Mouse (Mus musculus): Measurements from ENCODE around the gene Spock1.

The Spock1 gene

DNA sequence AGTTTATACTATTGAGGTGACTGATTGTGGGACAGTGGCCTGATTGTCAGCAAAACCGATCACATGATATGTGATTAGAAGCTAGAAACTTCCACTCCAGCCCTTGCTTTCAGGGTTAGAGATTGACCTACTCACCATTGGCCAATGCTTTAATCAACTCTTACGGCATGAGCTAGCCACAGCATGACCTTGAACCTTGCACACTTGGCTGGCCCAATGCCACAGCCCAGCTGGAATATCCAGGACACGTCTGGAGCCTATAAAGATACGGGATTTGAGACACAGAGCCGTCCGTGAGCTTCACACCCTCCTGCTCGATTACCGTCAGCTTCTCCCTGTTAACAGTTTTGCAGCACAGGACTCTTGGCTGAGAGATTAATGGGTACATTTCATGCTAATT lies 251.5 kb downstream of the Spock1 start:
- no peak for DNase-seq (ENCODE audit: low spot score in 2 of 2)

GRCm38 (mm10) chr13:57654362-57654761 lies 253.8 kb downstream of the Spock1 start:
- no peak for DNase-seq (ENCODE audit: low spot score in 2 of 2)

- DNase-seq (ENCODE audit: low spot score in 2 of 2): no peak
Measured at GRCm38 (mm10) chr13:57651236-57651635, 256.9 kb downstream of the Spock1 start.

DNA sequence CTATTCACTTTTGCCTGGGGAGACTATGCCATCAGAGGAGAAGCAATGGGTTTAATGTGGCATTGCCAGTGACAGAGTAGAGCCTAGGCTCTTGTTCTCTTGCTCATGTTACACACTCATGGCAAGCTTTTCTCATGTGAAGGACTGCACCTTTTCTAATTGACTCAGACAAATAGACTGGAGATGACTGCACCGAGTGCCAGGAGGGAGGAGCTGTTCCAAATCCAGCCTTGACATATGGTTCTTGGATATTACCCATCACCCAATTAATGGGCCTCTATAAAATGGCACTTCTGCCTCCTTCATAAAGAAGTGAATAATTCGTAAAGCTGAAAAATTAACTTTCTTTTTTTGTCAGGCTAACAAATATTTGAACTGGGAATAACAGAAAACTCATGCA lies 259.3 kb downstream of the Spock1 start:
- no peak for DNase-seq (ENCODE audit: low spot score in 2 of 2)

DNA sequence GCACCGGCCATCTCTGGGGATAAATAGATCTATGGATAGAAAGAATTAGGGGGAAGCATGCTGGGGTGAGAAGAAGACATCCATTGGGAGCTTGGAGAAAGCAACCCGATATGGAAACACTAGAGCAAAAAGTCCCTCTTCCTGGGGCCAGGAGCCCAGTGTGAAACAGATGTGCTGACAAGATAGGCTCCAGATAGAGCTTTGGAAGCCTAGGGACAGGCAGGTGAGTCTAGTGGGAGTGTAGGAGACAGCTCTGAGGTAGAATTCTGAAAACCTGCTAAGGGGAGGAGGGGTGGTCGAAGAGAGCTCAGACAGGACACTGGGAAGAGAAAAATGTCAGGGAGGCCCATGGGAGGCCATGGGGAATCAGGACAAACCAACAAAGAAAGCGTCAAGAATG lies 260.7 kb downstream of the Spock1 start:
- DNase-seq (ENCODE audit: low spot score in 2 of 2): no peak

DNA sequence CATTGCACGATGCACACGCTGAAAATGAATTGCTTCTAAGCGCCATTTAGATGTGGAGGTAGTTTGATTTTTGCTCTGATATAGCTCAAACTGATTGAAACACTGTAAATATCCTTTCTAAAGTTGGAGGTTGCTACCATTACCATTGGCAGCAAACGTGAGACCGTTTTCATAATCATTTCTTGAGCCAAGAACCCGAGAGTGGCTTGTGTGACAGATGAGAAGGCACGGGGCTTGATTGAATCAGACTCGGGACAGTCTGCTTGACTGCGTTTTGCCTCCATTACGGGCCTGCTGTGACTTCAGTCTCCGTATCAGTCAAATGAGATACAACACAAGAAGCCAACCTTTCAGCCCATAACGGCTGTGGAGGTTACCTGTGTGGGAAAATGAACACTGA lies 265.1 kb downstream of the Spock1 start:
- no peak for DNase-seq (ENCODE audit: low spot score in 2 of 2)

DNA sequence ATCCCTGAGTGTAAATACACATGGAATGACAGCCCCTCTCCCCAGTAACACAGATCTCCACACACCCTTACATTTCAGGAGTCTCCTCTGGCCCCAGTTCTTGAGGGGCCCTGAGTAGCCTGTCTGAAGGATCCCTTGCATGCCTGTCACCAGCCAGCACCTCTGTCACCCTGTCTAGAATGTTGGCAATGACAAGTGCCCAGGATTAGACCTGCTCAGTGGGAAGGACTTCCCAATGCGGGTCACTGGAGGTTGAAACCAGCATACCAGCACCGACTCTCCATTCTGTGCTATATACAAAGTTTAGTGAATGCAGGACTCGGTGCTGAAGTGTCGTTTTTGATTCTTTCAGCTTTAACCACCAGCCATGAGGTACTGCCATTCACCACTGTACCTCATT lies 266.5 kb downstream of the Spock1 start:
- DNase-seq (ENCODE audit: low spot score in 2 of 2): no peak

GRCm38 (mm10) chr13:57640968-57641367 lies 267.2 kb downstream of the Spock1 start:
- no peak for DNase-seq (ENCODE audit: low spot score in 2 of 2)

- no peak for DNase-seq (ENCODE audit: low spot score in 2 of 2)
Measured at GRCm38 (mm10) chr13:57638820-57639219, 269.3 kb downstream of the Spock1 start.

- DNase-seq (ENCODE audit: low spot score in 2 of 2): no peak
Measured at GRCm38 (mm10) chr13:57637606-57638132, 270.5 kb downstream of the Spock1 start.

GRCm38 (mm10) chr13:57637080-57637572 lies 271.0 kb downstream of the Spock1 start:
- no peak for DNase-seq (ENCODE audit: low spot score in 2 of 2)

GRCm38 (mm10) chr13:57636196-57637015 lies 271.7 kb downstream of the Spock1 start:
- no peak for DNase-seq (ENCODE audit: low spot score in 2 of 2)

GRCm38 (mm10) chr13:57630532-57630931 lies 277.6 kb downstream of the Spock1 start:
- no peak for DNase-seq (ENCODE audit: low spot score in 2 of 2)

GRCm38 (mm10) chr13:57628218-57628617 lies 279.9 kb downstream of the Spock1 start:
- no peak for DNase-seq (ENCODE audit: low spot score in 2 of 2)

GRCm38 (mm10) chr13:57626434-57626833 lies 281.7 kb downstream of the Spock1 start:
- DNase-seq (ENCODE audit: low spot score in 2 of 2): no peak

DNA sequence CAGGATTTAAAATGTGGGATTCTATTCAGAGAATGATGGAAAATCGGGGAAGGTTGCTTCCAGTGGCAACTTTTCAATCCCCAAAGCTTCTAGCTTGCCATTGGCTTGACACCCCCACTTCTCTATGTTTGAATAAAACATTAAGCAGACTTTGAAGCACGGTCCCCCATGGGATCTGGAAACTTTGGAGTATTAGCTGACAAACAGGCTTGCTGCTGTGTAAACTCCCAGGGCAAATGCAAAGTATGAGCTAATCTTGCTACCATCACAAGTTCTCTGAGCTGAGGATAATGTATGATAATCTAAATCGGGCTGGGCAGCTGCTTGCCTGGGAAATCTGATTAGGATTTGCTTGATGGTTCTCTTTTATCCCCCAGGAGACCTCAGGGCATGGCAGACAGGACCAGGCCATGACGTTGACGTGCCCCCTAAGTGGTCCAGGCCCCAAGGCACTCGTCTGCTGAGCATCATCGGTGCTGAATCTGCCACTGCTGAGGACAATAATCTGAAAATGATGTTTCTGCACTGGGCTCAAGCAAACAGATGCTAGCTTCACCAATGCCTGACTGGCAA lies 284.1 kb downstream of the Spock1 start:
- no peak for DNase-seq (ENCODE audit: low spot score in 2 of 2)

DNA sequence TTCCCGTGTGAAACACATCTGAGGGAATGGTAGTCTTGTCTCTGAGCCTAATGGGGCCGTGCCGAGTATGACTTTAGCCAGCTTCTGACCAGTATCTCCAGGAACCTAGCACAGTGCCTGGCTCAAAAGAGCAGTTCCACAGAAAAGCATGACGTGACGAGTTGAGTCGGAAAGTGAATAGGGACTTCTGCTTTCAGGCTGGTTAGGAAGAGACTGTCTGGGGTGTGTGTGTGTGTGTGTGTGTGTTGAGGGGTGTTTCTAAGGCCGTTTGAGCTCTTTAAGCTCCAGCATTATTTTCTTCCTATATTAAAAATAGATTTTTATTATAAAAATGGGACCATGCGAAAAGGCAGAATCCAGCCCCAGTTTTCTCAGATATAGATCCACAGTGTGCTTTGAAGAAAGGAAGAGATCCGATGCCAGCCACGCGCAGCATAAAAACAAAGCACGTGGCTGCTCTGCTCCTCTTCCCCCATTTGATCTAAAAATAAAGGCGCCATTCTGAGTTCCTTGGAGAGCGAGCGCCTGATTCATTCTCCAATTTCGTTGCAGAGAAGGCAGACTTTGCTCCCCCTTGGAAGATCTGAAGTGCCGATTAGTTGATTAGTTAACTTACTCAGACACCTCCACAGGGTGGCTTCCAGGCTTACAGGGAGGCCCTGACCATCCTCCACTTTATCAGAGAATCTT lies 288.9 kb downstream of the Spock1 start:
- no peak for DNase-seq (ENCODE audit: low spot score in 2 of 2)

GRCm38 (mm10) chr13:57611326-57612171 lies 296.6 kb downstream of the Spock1 start:
- no peak for DNase-seq (ENCODE audit: low spot score in 2 of 2)

DNA sequence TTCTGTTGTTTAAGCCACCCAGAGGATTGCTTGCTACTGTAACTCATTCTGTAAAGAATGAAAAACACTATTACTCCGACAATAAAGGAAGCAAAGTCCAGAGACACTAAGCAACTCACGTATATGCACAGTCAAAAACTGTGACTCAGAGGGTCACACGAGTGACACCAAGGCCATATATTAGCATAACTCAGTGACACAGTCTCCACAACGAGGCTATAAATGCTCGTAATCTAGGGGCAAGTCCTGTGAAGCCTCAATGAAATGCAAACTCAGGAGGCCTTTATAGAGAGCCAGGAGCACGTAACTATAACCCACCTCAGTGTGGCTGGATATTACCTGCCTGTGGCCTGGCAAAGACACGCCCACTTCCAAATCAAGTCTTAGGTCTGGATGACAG lies 298.2 kb downstream of the Spock1 start:
- no peak for DNase-seq (ENCODE audit: low spot score in 2 of 2)

DNA sequence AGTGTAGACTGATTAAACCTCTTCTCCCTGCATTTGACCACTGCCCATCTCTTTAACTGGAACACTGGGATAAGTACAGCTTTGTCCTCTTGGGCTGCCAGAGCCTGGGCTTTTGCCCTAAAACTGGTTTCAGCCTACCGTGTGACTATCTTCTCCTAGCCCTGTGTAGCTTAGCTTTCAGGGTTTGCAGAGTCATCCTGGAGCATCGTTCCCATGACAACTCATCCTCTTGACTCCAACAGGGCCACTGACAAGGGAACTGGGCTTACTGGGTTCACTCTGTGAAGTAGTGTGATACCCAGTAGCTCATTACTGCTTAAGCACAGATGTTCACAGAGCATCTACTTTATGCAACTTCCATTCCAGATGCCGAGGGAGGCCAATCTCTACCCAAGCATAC lies 303.7 kb downstream of the Spock1 start:
- DNase-seq (ENCODE audit: low spot score in 2 of 2): no peak

DNA sequence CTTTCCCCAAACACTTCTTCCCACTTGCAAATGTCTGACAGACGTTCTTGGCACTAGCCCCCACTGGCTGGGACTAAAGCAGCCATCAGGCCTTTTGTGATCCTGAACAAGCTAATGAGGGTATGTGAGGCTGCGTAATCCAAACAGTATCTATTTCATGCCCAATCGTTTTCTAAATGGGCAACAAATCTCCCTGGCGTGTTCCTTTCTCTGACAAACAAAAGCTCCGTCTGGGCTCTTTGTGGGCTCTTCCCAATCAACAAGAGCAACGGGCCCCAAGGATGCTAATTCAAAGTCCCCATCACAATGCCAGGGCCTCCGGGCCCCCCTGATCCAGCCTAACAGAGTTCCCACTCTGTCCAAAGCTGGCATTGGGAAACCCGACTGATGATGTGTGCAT lies 304.9 kb downstream of the Spock1 start:
- no peak for DNase-seq (ENCODE audit: low spot score in 2 of 2)

GRCm38 (mm10) chr13:57595761-57596051 lies 312.4 kb downstream of the Spock1 start:
- DNase-seq (ENCODE audit: low spot score in 2 of 2): no peak

Data from urinary bladder, postnatal 36 days (tissue).